Mouse (Mus musculus) layer of hippocampus, adult 2 months (tissue): Measurements from ENCODE around the gene Hyou1. TPM values are rescaled to one million over a fixed set of nuclear protein-coding genes. Genes with fewer than 3 reads are reported as not detected.
"Not testable (repeated sequence)": the region's sequence is repeated elsewhere in the genome, so short reads cannot be mapped to it uniquely, and the experiment has no call there.

ENCODE experiments used
- DNase-seq, 2 experiments: peaks; one replicate each; pipeline ENCODE4 v3.0.0; 2022; ENCODE audit warnings: low spot score in 2 of 2
- H3K27ac ChIP-seq: fragments of 200-600 bp; 2 replicates; pipeline ENCODE4 v1.8.1; 2022
- H3K4me3 ChIP-seq: fragments of 200-600 bp; 2 replicates; pipeline ENCODE4 v1.8.1; 2022; ENCODE audit warnings: mild to moderate bottlenecking
- CTCF ChIP-seq: fragments of 200-600 bp; conservative IDR thresholded peaks from 2 replicates; pipeline ENCODE4 v1.8.1; 2022; ENCODE audit warnings: antibody characterized with exemption, mild to moderate bottlenecking, moderate library complexity
- microRNA-seq, 2 experiments: library from miRNA; unstranded; fragments of <30 nt; microRNA quantifications; one replicate each; pipeline ENCODE4 v1.2.0; 2021
- total RNA-seq, 2 experiments: library from RNA; stranded (reverse); gene quantifications; 2 replicates each; pipeline ENCODE4 v1.2.3; 2021

The Hyou1 gene
- total RNA-seq, 2 experiments from 2014 or later: 113 to 127 TPM

- Histone ChIP-seq H3K27ac (peak overlapping the region; percentile 93), H3K4me3 (peak overlapping the region; percentile 96)
- DNase-seq: peak; percentile 95 to 97
- peak; percentile 97 for TF ChIP-seq CTCF
Measured at GRCm38 (mm10) chr9:44417892-44418363, 38.6 kb downstream of the Hyou1 start.

GRCm38 (mm10) chr9:44418519-44419385, 39.5 kb downstream of the Hyou1 start, which contains the start of gene Ccdc84:
Gene Ccdc84 (minus strand): TSS chr9:44418569.
- DNase-seq: no peak
- peak within 1 kb of the TSS; percentile 96 for H3K4me3 ChIP-seq
- TF ChIP-seq CTCF: no peak
- H3K27ac ChIP-seq: peak within 1 kb of the TSS; percentile 93

DNA sequence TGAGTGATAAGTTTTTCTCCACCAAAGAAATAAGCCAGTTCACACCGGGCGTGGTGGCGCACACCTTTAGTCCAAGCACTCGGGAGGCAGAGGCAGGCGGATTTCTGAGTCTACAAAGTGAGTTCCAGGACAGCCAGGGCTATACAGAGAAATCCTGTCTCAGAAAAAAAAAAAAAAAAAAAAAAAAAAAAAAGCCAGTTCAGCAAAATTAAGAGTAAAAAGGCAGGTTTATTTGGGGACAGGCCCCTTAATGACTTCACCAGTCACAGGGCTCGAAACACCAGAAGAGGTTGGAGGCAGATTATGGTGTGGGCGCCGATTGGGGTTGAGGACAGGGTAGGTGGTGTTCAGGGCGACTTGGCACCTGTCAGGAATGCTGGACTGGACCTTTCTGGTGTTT, 40.4 kb downstream of the Hyou1 start:
- not testable (repeated sequence) for DNase-seq, H3K4me3 ChIP-seq, H3K27ac ChIP-seq

- H3K4me3 ChIP-seq: no peak overlapping the region
- TF ChIP-seq CTCF: no peak
- no peak for DNase-seq
- H3K27ac ChIP-seq: no peak overlapping the region
Measured at GRCm38 (mm10) chr9:44420280-44420898, 41.1 kb downstream of the Hyou1 start.

DNA sequence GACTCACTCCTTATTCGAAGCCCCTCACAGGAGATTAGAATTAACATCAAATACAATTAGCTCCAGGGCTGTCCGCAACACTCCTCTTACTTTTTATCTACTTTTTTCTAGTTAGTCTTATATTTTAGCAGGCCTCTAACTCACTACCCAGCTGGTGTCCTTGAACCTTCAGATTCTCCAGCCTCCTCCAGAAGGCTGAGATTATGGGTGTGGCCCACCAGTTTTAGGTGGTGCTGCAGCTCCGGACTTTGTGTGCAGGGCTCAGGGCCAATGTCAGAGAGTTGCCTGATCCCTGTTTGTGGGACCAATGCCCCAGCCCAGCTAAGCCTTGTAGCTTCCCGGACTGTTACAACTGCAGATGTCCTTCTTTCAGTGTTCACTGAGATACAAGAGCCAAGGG, 44.3 kb downstream of the Hyou1 start:
- Histone ChIP-seq H3K4me3 (no peak overlapping the region), H3K27ac (no peak overlapping the region)
- no peak for TF ChIP-seq CTCF
- no peak for DNase-seq

GRCm38 (mm10) chr9:44432577-44433185, 53.4 kb downstream of the Hyou1 start:
- 0 out of 2 replicates have a peak, but pooled peaks have one; percentile 23 for TF ChIP-seq CTCF
- no peak overlapping the region for H3K4me3 ChIP-seq
- DNase-seq: no peak
- no peak overlapping the region for H3K27ac ChIP-seq

GRCm38 (mm10) chr9:44435747-44436146, 56.5 kb downstream of the Hyou1 start:
- no peak overlapping the region for H3K4me3 ChIP-seq
- DNase-seq: no peak
- H3K27ac ChIP-seq: no peak overlapping the region
- TF ChIP-seq CTCF: no peak

GRCm38 (mm10) chr9:44440961-44441360, 61.7 kb downstream of the Hyou1 start, which contains the start of gene Foxr1:
Gene Foxr1 (minus strand): TSS chr9:44441136.
- DNase-seq: no peak
- H3K4me3 ChIP-seq: no peak within 1 kb of the TSS
- no peak for TF ChIP-seq CTCF
- H3K27ac ChIP-seq: no peak within 1 kb of the TSS

Small RNA genes lying within 50 kb of the gene (microRNA-seq; reads per million reads assigned to microRNA genes)
- gene Gm44335: 0 to 0.18 reads per million in 2 experiments
- 0.32 to 2.4 reads per million in 2 experiments for gene Mir7085

Other genes with a start within 250 kb of the Hyou1 start
- 10 to 100 TPM; 10.1 to 15.9 TPM for gene Mcam, start 245.0 kb upstream of the Hyou1 start, total RNA-seq
- gene Cbl, start 145.4 kb upstream of the Hyou1 start, total RNA-seq: 10 to 100 TPM; 61.7 to 66.5 TPM
- 1 to 10 TPM; 3.6 to 4.1 TPM for gene Ccdc153, start 138.8 kb upstream of the Hyou1 start, total RNA-seq
- gene Pdzd3, start 128.0 kb upstream of the Hyou1 start, total RNA-seq: 1 to 10 TPM; 1.1 to 1.5 TPM
- gene Nlrx1, start 110.9 kb upstream of the Hyou1 start, total RNA-seq: 10 to 100 TPM; 11.6 to 13.9 TPM
- gene Abcg4, start 90.9 kb upstream of the Hyou1 start, total RNA-seq: 10 to 100 TPM; 67.9 to 71.4 TPM
- 10 to 100 TPM; 26.0 to 36.9 TPM for gene Hinfp, start 73.8 kb upstream of the Hyou1 start, total RNA-seq
- gene C2cd2l, start 59.2 kb upstream of the Hyou1 start, total RNA-seq: 100 to 1,000 TPM; 186 to 206 TPM
- gene Dpagt1, start 53.5 kb upstream of the Hyou1 start, total RNA-seq: 10 to 100 TPM; 14.5 to 15.3 TPM
- 10 to 100 TPM; 42.5 to 44.2 TPM for gene H2afx, start 44.8 kb upstream of the Hyou1 start, total RNA-seq
- gene Hmbs, start 35.3 kb upstream of the Hyou1 start, total RNA-seq: 10 to 100 TPM; 21.9 to 22.1 TPM
- 10 to 100 TPM; 54.7 to 55.7 TPM for gene Vps11, start 17.8 kb upstream of the Hyou1 start, total RNA-seq
- 10 to 100 TPM; 29.5 to 30.2 TPM for gene Slc37a4, start 17.4 kb downstream of the Hyou1 start, total RNA-seq
- 100 to 1,000 TPM; 710 to 726 TPM for gene Rps25, start 27.6 kb downstream of the Hyou1 start, total RNA-seq
- gene Trappc4, start 28.1 kb downstream of the Hyou1 start, total RNA-seq: 10 to 100 TPM; 63.9 to 75.2 TPM
- gene Ccdc84, start 39.1 kb downstream of the Hyou1 start, total RNA-seq: 10 to 100 TPM; 21.5 to 25.7 TPM
- gene Foxr1, start 61.6 kb downstream of the Hyou1 start, total RNA-seq: not detected
- not detected for gene Upk2, start 75.5 kb downstream of the Hyou1 start, total RNA-seq
- gene Bcl9l, start 103.3 kb downstream of the Hyou1 start, total RNA-seq: 10 to 100 TPM; 68.4 to 76.9 TPM
- gene Cxcr5, start 182.4 kb downstream of the Hyou1 start, total RNA-seq: not detected
- gene Ddx6, start 225.4 kb downstream of the Hyou1 start, total RNA-seq: 100 to 1,000 TPM; 132 to 135 TPM